ENCODE assay signal across 8 mouse cellular contexts in genomic region chr17:47597261-47597660, GRCm38 (mm10). TPM values are rescaled to one million over a fixed set of nuclear protein-coding genes. Genes with fewer than 3 reads are reported as not detected.
A peak's percentile ranks its signal among the peaks of the same experiment; 100 is the strongest.
DNase-seq lines count a peak whose midpoint lies in the region; ATAC-seq and TF ChIP-seq lines count a peak whose summit lies in the region.

No protein-coding gene starts in this region.

- peak overlapping the region; percentile 34 for H3K27ac ChIP-seq in spleen, adult 2 months (ENCODE audit: insufficient read depth, low read length)
- H3K27ac ChIP-seq in limb, embryonic 10.5 days = peak overlapping the region; percentile 89
- H3K27ac ChIP-seq in stomach, embryonic 15.5 days = peak overlapping the region; percentile 98

- peak overlapping the region; percentile 87; the same call in 1 of the 2 replicates for H3K9ac ChIP-seq in stomach, embryonic 15.5 days

- no peak for DNase-seq in spleen, adult 2 months (ENCODE audit: low read depth in 1 of 2, low spot score in 2 of 2)
- DNase-seq in spleen, adult 12 weeks (ENCODE audit: low spot score) = no peak
- DNase-seq in limb, embryonic 10.5 days (ENCODE audit: low spot score) = no peak
- no peak for DNase-seq in layer of hippocampus, adult 8-10 months (ENCODE audit: low spot score in 2 of 2)
- DNase-seq in layer of hippocampus, adult 9-10 months (ENCODE audit: low spot score) = no peak

- peaks cover 85% of the 10 kb centered on the region for H3K36me3 ChIP-seq in erythroblast, embryonic 14.5 days (ENCODE audit: control insufficient read depth)
- peaks cover 13% of the 10 kb centered on the region for H3K36me3 ChIP-seq in spleen, adult 2 months (ENCODE audit: control insufficient read depth, insufficient read depth, low read length)
- peaks cover 60% of the 10 kb centered on the region for H3K36me3 ChIP-seq in limb, embryonic 10.5 days
- H3K36me3 ChIP-seq in stomach, embryonic 15.5 days = peaks cover 30% of the 10 kb centered on the region

- no peaks in the 10 kb centered on the region for H3K27me3 ChIP-seq in erythroblast, embryonic 14.5 days (ENCODE audit: control insufficient read depth)
- H3K27me3 ChIP-seq in spleen, adult 2 months (ENCODE audit: control insufficient read depth, insufficient read depth, low read length) = no peaks in the 10 kb centered on the region
- H3K27me3 ChIP-seq in limb, embryonic 10.5 days (ENCODE audit: low read depth, poor library complexity, severe bottlenecking) = no peaks in the 10 kb centered on the region
- H3K27me3 ChIP-seq in stomach, embryonic 15.5 days (replicated peaks) = no peaks in the 10 kb centered on the region

- H3K4me3 ChIP-seq in erythroblast, embryonic 14.5 days (replicated peaks) = peak overlapping the region; percentile 100
- H3K4me3 ChIP-seq in spleen, adult 2 months (ENCODE audit: extremely low read depth, insufficient read depth, insufficient read length) = no peak overlapping the region
- H3K4me3 ChIP-seq in limb, embryonic 10.5 days = peak overlapping the region; percentile 74
- peak overlapping the region; percentile 96 for H3K4me3 ChIP-seq in stomach, embryonic 15.5 days (replicated peaks)

- no peak for ATAC-seq in erythroblast, adult 5-6 weeks (replicated peaks; ENCODE audit: low FRiP score, poor library complexity, severe bottlenecking)
- no peak for ATAC-seq in stomach, embryonic 15.5 days (ENCODE audit: insufficient read depth, low FRiP score, low read depth)

- H3K9me3 ChIP-seq in erythroblast, embryonic 14.5 days (ENCODE audit: control insufficient read depth, low read length) = no peaks in the 10 kb centered on the region
- H3K9me3 ChIP-seq in limb, embryonic 10.5 days (replicated peaks) = no peaks in the 10 kb centered on the region
- H3K9me3 ChIP-seq in stomach, embryonic 15.5 days = no peaks in the 10 kb centered on the region

- peaks cover 78% of the 10 kb centered on the region for H3K4me1 ChIP-seq in erythroblast, embryonic 14.5 days (ENCODE audit: control insufficient read depth)
- peaks cover 40% of the 10 kb centered on the region for H3K4me1 ChIP-seq in spleen, adult 2 months (ENCODE audit: control insufficient read depth, insufficient read depth, insufficient read length)
- H3K4me1 ChIP-seq in limb, embryonic 10.5 days = peaks cover 45% of the 10 kb centered on the region
- peaks cover 41% of the 10 kb centered on the region for H3K4me1 ChIP-seq in stomach, embryonic 15.5 days

- 77% methylated on average over 13 of the region's 13 CpGs for WGBS in spleen, adult 2 months
- 62% methylated on average over 13 of the region's 13 CpGs for WGBS in limb, embryonic 10.5 days
- WGBS in stomach, embryonic 15.5 days = 44% methylated on average over 13 of the region's 13 CpGs

- no peak for TF ChIP-seq CTCF in spleen, adult 2 months (IDR thresholded peaks at IDR 0.05; ENCODE audit: extremely low read depth, insufficient read depth, insufficient read length, insufficient replicate concordance)

- peak overlapping the region; percentile 78 for H3K4me2 ChIP-seq in stomach, embryonic 15.5 days

- no peak for TF ChIP-seq POLR2A in spleen, adult 2 months (IDR thresholded peaks at IDR 0.05; ENCODE audit: low read depth, low read length)

RNA-seq across cellular contexts. Expression of gene Bysl, which starts 14.0 kb away (rescaled TPM):
- polyA plus RNA-seq in erythroblast, embryonic 14.5 days (2012) = 2.8 and 3.4 TPM in 2 replicates
- total RNA-seq in erythroblast, adult 5-6 weeks (2015; ENCODE audit: low replicate concordance) = 1.2 and 2.1 TPM in 2 replicates
- total RNA-seq in erythroblast, adult 5-6 weeks (2017; ENCODE audit: low replicate concordance) = 3.2 and 4.3 TPM in 2 replicates
- polyA plus RNA-seq in spleen, adult 2 months (2012; rRNA removed) = 5.8 and 7.5 TPM in 2 replicates
- 41.3 and 48.3 TPM in 2 replicates for polyA plus RNA-seq in limb, embryonic 10.5 days (2016; fragmentation: Nextera tagmentation; extraction: Ambion mirVana)
- polyA plus RNA-seq in stomach, embryonic 15.5 days (2015; fragmentation: Nextera tagmentation; extraction: Ambion mirVana) = 21.2 and 21.4 TPM in 2 replicates
- total RNA-seq in layer of hippocampus, adult 8-10 months (2022) = 10 to 100 TPM; 16.9 to 18.6 (median 17.8) TPM

RNA-seq across cellular contexts. Expression of gene Med20, which starts 14.1 kb away (rescaled TPM):
- polyA plus RNA-seq in erythroblast, embryonic 14.5 days (2012) = 0.43 and 0.45 TPM in 2 replicates
- 10.4 and 19.9 TPM in 2 replicates for total RNA-seq in erythroblast, adult 5-6 weeks (2015; ENCODE audit: low replicate concordance)
- 48.5 and 68.2 TPM in 2 replicates for total RNA-seq in erythroblast, adult 5-6 weeks (2017; ENCODE audit: low replicate concordance)
- 18.8 and 20.6 TPM in 2 replicates for polyA plus RNA-seq in spleen, adult 2 months (2012; rRNA removed)
- 51.6 and 53.4 TPM in 2 replicates for polyA plus RNA-seq in limb, embryonic 10.5 days (2016; fragmentation: Nextera tagmentation; extraction: Ambion mirVana)
- polyA plus RNA-seq in stomach, embryonic 15.5 days (2015; fragmentation: Nextera tagmentation; extraction: Ambion mirVana) = 38.7 and 39.7 TPM in 2 replicates
- 10 to 100 TPM; 31.1 to 40.3 (median 33.1) TPM for total RNA-seq in layer of hippocampus, adult 8-10 months (2022)

RNA-seq across cellular contexts. Expression of gene Gm20517, which starts 14.1 kb away (rescaled TPM):
- polyA plus RNA-seq in erythroblast, embryonic 14.5 days (2012) = 0.29 and 0.65 TPM in 2 replicates
- total RNA-seq in erythroblast, adult 5-6 weeks (2015; ENCODE audit: low replicate concordance) = 2.5 and 4.8 TPM in 2 replicates
- 6.3 and 16.2 TPM in 2 replicates for total RNA-seq in erythroblast, adult 5-6 weeks (2017; ENCODE audit: low replicate concordance)
- 0.39 and 1.2 TPM in 2 replicates for polyA plus RNA-seq in spleen, adult 2 months (2012; rRNA removed)
- polyA plus RNA-seq in limb, embryonic 10.5 days (2016; fragmentation: Nextera tagmentation; extraction: Ambion mirVana) = 0.81 and 2.1 TPM in 2 replicates
- polyA plus RNA-seq in stomach, embryonic 15.5 days (2015; fragmentation: Nextera tagmentation; extraction: Ambion mirVana) = 1.0 and 1.5 TPM in 2 replicates
- total RNA-seq in layer of hippocampus, adult 8-10 months (2022) = 1 to 10 TPM; 4.9 to 8.9 (median 7.0) TPM

RNA-seq across cellular contexts. Expression of gene Usp49, which starts 33.2 kb away (rescaled TPM):
- 2.2 and 2.4 TPM in 2 replicates for polyA plus RNA-seq in erythroblast, embryonic 14.5 days (2012)
- 7.3 and 36.5 TPM in 2 replicates for total RNA-seq in erythroblast, adult 5-6 weeks (2015; ENCODE audit: low replicate concordance)
- total RNA-seq in erythroblast, adult 5-6 weeks (2017; ENCODE audit: low replicate concordance) = 14.8 and 27.6 TPM in 2 replicates
- polyA plus RNA-seq in spleen, adult 2 months (2012; rRNA removed) = 4.5 and 4.6 TPM in 2 replicates
- 5.5 and 6.8 TPM in 2 replicates for polyA plus RNA-seq in limb, embryonic 10.5 days (2016; fragmentation: Nextera tagmentation; extraction: Ambion mirVana)
- 5.3 and 6.3 TPM in 2 replicates for polyA plus RNA-seq in stomach, embryonic 15.5 days (2015; fragmentation: Nextera tagmentation; extraction: Ambion mirVana)
- 10 to 100 TPM in 3 of 4 experiments, 1 to 10 TPM in 1; 8.1 to 11.5 (median 10.8) TPM for total RNA-seq in layer of hippocampus, adult 8-10 months (2022)

Comparison
In these comparisons a context has a peak if more than half of its experiments do, and no peak if none do; other contexts are left out.
1. H3K27ac ChIP-seq: peak in every context shown above with its lines; median percentile 98 in stomach, embryonic 15.5 days; 89 in limb, embryonic 10.5 days; 34 in spleen, adult 2 months.
2. RNA of gene Med20, which starts 14.1 kb away (polyA plus RNA-seq): 51.6 to 53.4 TPM in limb, embryonic 10.5 days, 38.7 to 39.7 TPM in stomach, embryonic 15.5 days and 18.8 to 20.6 TPM in spleen, adult 2 months; 0.43 to 0.45 TPM in erythroblast, embryonic 14.5 days; every median in the first group is over 10 times any median in the second.